Mouse (Mus musculus) mature B cell (primary cell): ENCODE measurements around the gene Suco.

ENCODE experiments used
- in situ Hi-C: fragments of 300-500 bp; cut with MboI; formaldehyde crosslinking; loops from 2 replicates; pipeline ENCODE4 v1.14.3; 2019

Gene Suco

GRCm38 (mm10) chr1:161791854-161792686 is 84.4 kb downstream of the Suco start:
- in situ Hi-C loops, result no loop called here

GRCm38 (mm10) chr1:161788339-161788738 is 88.1 kb downstream of the Suco start, which contains the start of gene Fasl:
TSS of gene Fasl (minus strand) at chr1:161788495.
- in situ Hi-C loops, result no loop called here

GRCm38 (mm10) chr1:161782725-161783124 is 93.8 kb downstream of the Suco start:
- in situ Hi-C loops, result no loop called here

DNA sequence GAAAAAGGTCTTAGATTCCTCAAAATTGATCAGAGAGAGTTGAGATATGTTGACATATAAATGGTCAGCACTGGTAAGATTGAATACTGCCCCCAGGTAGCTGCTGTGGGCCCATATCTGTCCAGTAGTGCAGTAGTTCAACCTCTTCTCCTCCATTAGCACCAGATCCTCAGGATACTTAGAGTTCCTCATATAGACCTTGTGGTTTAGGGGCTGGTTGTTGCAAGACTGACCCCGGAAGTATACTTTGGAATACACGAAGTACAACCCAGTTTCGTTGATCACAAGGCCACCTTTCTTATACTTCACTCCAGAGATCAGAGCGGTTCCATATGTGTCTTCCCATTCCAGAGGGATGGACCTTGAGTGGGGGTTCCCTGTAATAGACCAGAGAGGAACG is 94.9 kb downstream of the Suco start:
- in situ Hi-C loops, result no loop called here

GRCm38 (mm10) chr1:161779057-161779456 is 97.4 kb downstream of the Suco start:
- in situ Hi-C loops, result no loop called here

- in situ Hi-C loops, result no loop called here
These were observed 101.3 kb downstream of the Suco start for GRCm38 (mm10) chr1:161775151-161775550.

DNA sequence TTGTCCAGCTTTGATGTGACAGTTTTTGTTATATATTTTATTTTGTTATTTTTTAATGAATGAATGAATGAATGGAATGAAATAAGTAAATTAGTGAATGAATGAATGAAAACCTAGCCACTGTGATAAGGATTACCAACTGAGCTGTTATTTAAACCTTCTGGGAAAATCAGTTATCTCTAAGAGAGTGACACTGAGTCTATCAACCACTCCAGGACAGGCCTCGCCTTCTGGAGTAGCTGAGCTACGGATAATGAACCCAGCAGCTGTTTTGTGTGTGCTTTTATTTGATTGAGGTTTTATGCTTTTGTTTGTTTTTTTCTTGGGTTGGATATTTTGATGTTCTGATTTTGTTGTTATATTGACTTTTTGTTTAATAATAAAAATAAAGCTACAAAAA is 105.2 kb downstream of the Suco start:
- in situ Hi-C loops, result no loop called here

- in situ Hi-C loops, result no loop called here
These were observed 107.2 kb downstream of the Suco start for GRCm38 (mm10) chr1:161769329-161769728.

DNA sequence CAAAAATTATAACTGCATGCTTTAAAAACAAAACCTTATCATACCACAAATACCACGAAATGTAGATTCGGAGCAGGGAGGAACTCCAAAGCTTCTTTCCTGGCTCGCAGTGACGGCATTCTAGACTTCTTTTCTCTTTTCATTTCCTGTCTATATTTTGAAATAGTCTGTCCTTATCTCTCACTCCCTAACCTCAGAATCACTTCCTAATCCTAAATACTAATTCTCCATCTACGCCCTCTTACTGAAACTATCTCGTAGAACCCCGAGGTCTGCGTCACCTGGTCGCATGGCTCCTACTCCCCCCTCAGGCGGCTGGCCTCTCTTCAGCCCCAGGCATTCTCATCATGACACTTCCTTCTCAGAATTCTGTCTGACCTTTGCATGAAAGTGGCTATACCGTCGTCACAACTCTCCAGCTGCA is 109.4 kb downstream of the Suco start:
- in situ Hi-C loops, result no loop called here

DNA sequence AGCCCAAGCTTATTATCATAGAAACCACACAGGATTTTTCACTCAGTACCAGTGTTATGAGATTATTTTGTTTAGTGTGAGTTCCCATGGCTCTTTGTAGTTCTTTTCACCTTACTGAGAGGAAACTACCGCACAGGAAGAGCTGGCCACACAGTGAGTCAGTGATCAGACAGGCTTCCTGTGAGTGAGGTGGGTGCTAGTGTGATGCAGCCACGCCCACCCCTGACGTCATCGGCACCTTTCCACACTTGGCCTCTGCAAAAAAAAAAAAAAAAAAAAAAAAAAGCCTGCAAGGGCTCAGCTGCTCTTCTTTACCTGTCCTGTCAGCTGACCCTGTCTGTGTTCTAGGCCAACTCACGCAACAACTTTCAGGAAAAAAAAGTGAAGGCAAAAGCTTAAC is 109.8 kb downstream of the Suco start:
- in situ Hi-C loops, result no loop called here
